Mouse (Mus musculus): ENCODE data around the gene Ablim1. TPM values are rescaled to one million over a fixed set of nuclear protein-coding genes. Genes with fewer than 3 reads are reported as not detected.

Ablim1 gene
- polyA plus RNA-seq, 1 experiment = 501 TPM

DNA sequence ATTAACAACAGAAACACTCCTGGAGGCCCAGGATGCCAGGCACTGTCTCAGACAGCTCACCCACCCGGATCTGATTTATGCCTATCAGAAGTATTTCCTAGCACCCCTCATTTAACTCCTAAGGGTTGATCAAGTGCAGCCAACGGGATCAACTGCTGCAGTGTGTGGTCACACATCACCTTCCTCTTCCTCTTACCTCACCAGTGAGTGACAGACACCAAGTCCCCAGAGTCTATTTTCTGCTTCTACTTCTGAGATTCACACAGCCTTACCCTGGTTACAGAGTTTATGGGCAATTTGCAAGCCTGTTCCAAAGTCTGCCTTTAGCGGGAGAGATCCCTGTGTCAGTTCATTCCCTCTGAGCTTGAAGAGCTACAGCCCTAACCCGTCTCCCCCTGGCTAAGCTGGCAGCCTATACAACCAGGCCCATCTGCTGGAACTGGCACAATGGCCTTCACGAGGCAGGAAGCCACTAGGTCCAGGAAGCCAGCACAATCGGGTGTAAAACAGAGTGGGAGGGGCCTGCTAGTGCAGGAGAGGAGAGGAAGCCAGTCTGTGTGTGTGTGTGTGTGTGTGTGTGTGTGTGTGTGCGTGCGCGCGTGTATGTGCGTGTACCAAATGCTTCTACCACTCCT lies 191.1 kb downstream of the Ablim1 start:
- no peak for TF ChIP-seq CTCF (IDR thresholded peaks at IDR 0.05; ENCODE audit: insufficient read depth, low read depth, low read length)
- TF ChIP-seq POLR2A (IDR thresholded peaks at IDR 0.05; ENCODE audit: insufficient read depth, low read depth, low read length) = no peak
- Histone ChIP-seq H3K27ac (ENCODE audit: insufficient read depth, low read depth, low read length) (peak overlapping the region; percentile 36; the same call in 1 of the 2 replicates), H3K4me1 (ENCODE audit: control insufficient read depth, insufficient read depth, low read length) (peaks cover 23% of the 10 kb centered on the region), H3K4me3 (ENCODE audit: insufficient read depth, low read depth, low read length) (no peak overlapping the region)
- 68% methylated on average over 11 of the region's 11 CpGs for WGBS

DNA sequence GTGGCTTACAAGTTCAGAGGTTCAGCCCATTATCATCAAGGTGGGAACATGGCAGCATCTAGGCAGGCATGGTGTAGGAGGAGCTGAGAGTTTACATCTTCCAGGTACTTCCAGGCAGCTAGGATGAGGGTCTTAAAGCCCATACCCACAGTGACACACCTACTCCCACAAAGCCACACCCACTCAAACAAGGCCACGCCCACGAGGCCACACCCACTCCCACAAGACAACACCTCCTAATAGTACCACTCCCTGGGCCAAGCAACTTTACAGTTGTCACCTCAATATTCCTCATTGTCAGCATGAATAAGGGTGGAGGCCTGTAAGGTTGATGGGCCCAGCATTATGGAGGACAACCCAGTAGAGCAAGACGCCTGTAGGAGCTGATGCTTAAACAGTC lies 192.5 kb downstream of the Ablim1 start:
- 91% methylated on average over 3 of the region's 3 CpGs for WGBS
- Histone ChIP-seq H3K27ac (ENCODE audit: insufficient read depth, low read depth, low read length) (no peak overlapping the region), H3K4me3 (ENCODE audit: insufficient read depth, low read depth, low read length) (no peak overlapping the region), H3K4me1 (ENCODE audit: control insufficient read depth, insufficient read depth, low read length) (peaks cover 17% of the 10 kb centered on the region)
- TF ChIP-seq CTCF (IDR thresholded peaks at IDR 0.05; ENCODE audit: insufficient read depth, low read depth, low read length) = no peak
- TF ChIP-seq POLR2A (IDR thresholded peaks at IDR 0.05; ENCODE audit: insufficient read depth, low read depth, low read length) = no peak

- TF ChIP-seq POLR2A (IDR thresholded peaks at IDR 0.05; ENCODE audit: insufficient read depth, low read depth, low read length) = no peak
- TF ChIP-seq CTCF (IDR thresholded peaks at IDR 0.05; ENCODE audit: insufficient read depth, low read depth, low read length) = no peak
- Histone ChIP-seq H3K27ac (ENCODE audit: insufficient read depth, low read depth, low read length) (no peak overlapping the region), H3K4me1 (ENCODE audit: control insufficient read depth, insufficient read depth, low read length) (peaks cover 17% of the 10 kb centered on the region), H3K4me3 (ENCODE audit: insufficient read depth, low read depth, low read length) (no peak overlapping the region)
- WGBS = 85% methylated on average over 4 of the region's 4 CpGs
Observed at GRCm38 (mm10) chr19:57121036-57121435, 193.7 kb downstream of the Ablim1 start.

DNA sequence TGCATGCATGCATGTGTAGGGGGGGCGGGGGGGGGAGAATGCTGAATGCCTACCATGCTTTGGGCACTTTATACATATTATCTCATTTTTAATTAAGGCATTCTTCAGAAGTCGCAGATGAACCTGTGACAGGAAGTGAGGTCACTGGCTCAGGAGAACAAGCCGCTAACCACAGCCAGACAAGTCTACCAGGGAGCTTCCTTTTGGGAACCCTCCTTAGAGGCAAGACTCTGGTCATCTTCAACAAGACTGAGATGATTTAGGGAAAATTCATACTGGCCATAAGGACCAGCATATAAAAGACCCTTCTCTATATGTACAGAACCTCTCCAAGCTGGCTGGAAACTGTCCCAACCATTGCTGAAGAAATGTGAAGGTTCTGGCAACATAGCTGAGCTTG lies 195.1 kb downstream of the Ablim1 start:
- Histone ChIP-seq H3K27ac (ENCODE audit: insufficient read depth, low read depth, low read length) (peak overlapping the region; percentile 81), H3K4me1 (ENCODE audit: control insufficient read depth, insufficient read depth, low read length) (peaks cover 21% of the 10 kb centered on the region), H3K4me3 (ENCODE audit: insufficient read depth, low read depth, low read length) (no peak overlapping the region)
- WGBS = 41% methylated on average over 3 of the region's 3 CpGs
- TF ChIP-seq POLR2A (IDR thresholded peaks at IDR 0.05; ENCODE audit: insufficient read depth, low read depth, low read length) (no peak), CTCF (IDR thresholded peaks at IDR 0.05; ENCODE audit: insufficient read depth, low read depth, low read length) (no peak)

GRCm38 (mm10) chr19:57118785-57119565 lies 195.7 kb downstream of the Ablim1 start:
- Histone ChIP-seq H3K27ac (ENCODE audit: insufficient read depth, low read depth, low read length) (peak overlapping the region; percentile 98), H3K4me1 (ENCODE audit: control insufficient read depth, insufficient read depth, low read length) (peaks cover 21% of the 10 kb centered on the region), H3K4me3 (ENCODE audit: insufficient read depth, low read depth, low read length) (peak overlapping the region; percentile 76)
- no peak for TF ChIP-seq CTCF (IDR thresholded peaks at IDR 0.05; ENCODE audit: insufficient read depth, low read depth, low read length)
- peak; percentile 78 for TF ChIP-seq POLR2A (IDR thresholded peaks at IDR 0.05; ENCODE audit: insufficient read depth, low read depth, low read length)
- 33% methylated on average over 22 of the region's 22 CpGs for WGBS

GRCm38 (mm10) chr19:57117751-57118150 lies 197.0 kb downstream of the Ablim1 start:
- Histone ChIP-seq H3K27ac (ENCODE audit: insufficient read depth, low read depth, low read length) (no peak overlapping the region), H3K4me1 (ENCODE audit: control insufficient read depth, insufficient read depth, low read length) (peaks cover 19% of the 10 kb centered on the region), H3K4me3 (ENCODE audit: insufficient read depth, low read depth, low read length) (peak overlapping the region; percentile 38)
- WGBS = 28% methylated on average over 6 of the region's 6 CpGs
- TF ChIP-seq POLR2A (IDR thresholded peaks at IDR 0.05; ENCODE audit: insufficient read depth, low read depth, low read length) (no peak), CTCF (IDR thresholded peaks at IDR 0.05; ENCODE audit: insufficient read depth, low read depth, low read length) (no peak)

DNA sequence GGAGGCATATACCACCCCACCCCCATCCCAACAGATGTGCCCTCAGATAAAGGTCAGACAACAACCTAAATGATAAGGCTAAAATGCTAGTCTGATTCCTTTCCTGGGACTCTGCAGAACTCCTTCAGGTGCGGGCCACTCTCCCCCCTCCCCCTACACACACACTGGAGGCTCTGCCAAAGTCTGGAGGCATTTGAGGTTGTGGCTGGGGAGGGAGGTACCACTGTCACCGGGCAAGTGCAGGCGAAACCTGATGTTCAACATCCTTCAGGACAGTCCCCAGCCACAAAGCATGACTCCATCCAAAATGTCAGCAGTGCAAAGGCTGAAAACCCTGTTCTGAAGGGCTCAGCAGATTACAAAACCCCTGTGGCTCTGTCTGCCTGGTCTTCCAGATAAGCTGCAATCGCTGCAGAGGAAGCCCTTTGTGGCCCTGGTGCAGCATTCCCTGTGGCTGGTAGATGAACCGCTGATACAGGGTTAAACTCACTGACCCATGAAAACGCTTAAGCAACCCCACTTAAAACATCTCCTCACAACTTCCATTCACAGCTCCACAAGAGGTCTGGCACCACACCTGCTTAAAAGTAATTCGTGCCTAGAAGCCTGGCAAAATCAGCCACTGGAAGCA lies 197.7 kb downstream of the Ablim1 start:
- Histone ChIP-seq H3K4me1 (ENCODE audit: control insufficient read depth, insufficient read depth, low read length) (peaks cover 22% of the 10 kb centered on the region), H3K4me3 (ENCODE audit: insufficient read depth, low read depth, low read length) (peak overlapping the region; percentile 38), H3K27ac (ENCODE audit: insufficient read depth, low read depth, low read length) (peak overlapping the region; percentile 5)
- WGBS = 14% methylated on average over 7 of the region's 7 CpGs
- no peak for TF ChIP-seq CTCF (IDR thresholded peaks at IDR 0.05; ENCODE audit: insufficient read depth, low read depth, low read length)
- TF ChIP-seq POLR2A (IDR thresholded peaks at IDR 0.05; ENCODE audit: insufficient read depth, low read depth, low read length) = no peak

DNA sequence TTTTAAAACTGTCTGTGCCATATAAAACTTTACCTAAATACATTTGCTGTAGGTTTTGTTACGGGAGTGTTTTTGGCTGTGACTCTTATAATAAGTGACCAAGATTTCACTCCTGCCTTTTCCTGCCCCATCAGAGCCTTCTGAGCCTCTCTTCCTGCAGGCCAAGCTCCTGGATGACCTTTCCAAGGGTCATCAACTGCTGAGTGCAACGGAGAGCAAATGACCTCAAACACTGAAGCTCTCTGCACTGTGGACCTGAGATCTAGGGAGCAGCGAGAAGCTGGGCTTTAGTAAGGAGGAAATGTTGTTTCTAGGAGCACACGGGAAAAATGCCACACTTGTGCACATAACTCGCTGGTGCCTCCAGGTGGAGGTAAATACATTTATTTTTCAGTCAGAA lies 199.0 kb downstream of the Ablim1 start:
- WGBS = 61% methylated on average over 5 of the region's 5 CpGs
- 0 out of 2 replicates have a peak overlapping the region, but pooled peaks have one; percentile 8 for H3K27ac ChIP-seq (ENCODE audit: insufficient read depth, low read depth, low read length)

GRCm38 (mm10) chr19:57114951-57115350 lies 199.8 kb downstream of the Ablim1 start:
- H3K27ac ChIP-seq (ENCODE audit: insufficient read depth, low read depth, low read length) = no peak overlapping the region
- TF ChIP-seq CTCF (IDR thresholded peaks at IDR 0.05; ENCODE audit: insufficient read depth, low read depth, low read length) (no peak), POLR2A (IDR thresholded peaks at IDR 0.05; ENCODE audit: insufficient read depth, low read depth, low read length) (no peak)
- H3K4me1 ChIP-seq (ENCODE audit: control insufficient read depth, insufficient read depth, low read length) = peaks cover 17% of the 10 kb centered on the region
- WGBS = 80% methylated on average over 5 of the region's 5 CpGs
- no peak overlapping the region for H3K4me3 ChIP-seq (ENCODE audit: insufficient read depth, low read depth, low read length)

More for the DNA sequence above, 199.0 kb downstream of the Ablim1 start:
- peak overlapping the region; percentile 9; the same call in 1 of the 2 replicates for H3K4me3 ChIP-seq (ENCODE audit: insufficient read depth, low read depth, low read length)
- TF ChIP-seq POLR2A (IDR thresholded peaks at IDR 0.05; ENCODE audit: insufficient read depth, low read depth, low read length) (no peak), CTCF (IDR thresholded peaks at IDR 0.05; ENCODE audit: insufficient read depth, low read depth, low read length) (no peak)
- H3K4me1 ChIP-seq (ENCODE audit: control insufficient read depth, insufficient read depth, low read length) = peaks cover 20% of the 10 kb centered on the region
